Mouse (Mus musculus): ENCODE results near the gene Cercam. TPM values are rescaled to one million over a fixed set of nuclear protein-coding genes. Genes with fewer than 3 reads are reported as not detected.

The Cercam gene
- polyA plus RNA-seq, 1 experiment from 2014 or later = 42.5 TPM

DNA sequence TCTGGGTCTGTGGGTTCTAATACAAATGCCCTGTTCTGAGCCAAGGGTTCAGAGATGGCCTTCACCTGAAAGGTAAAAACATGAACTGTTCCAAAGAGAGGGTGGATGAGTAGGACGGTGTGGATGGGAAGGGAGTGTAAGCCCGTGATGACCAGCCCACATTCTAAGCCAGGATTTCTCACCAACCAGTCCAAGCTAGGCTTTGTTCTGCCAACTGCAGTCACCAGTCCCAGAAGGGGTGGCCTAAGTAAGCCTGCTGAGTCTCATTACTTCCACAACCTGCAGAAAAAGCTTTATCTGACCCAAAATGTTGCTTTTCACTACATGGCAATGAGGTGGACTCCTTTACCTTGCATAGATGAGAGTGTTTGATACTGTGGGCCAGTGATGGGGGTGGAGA is 24.8 kb upstream of the Cercam start:
- Histone ChIP-seq H3K27me3 (ENCODE audit: low read depth, poor library complexity, severe bottlenecking) (peaks cover 73% of the 10 kb centered on the region), H3K36me3 (peaks cover 51% of the 10 kb centered on the region), H3K9me3 (replicated peaks) (no peaks in the 10 kb centered on the region), H3K4me3 (peak overlapping the region; percentile 94), H3K4me1 (peaks cover 98% of the 10 kb centered on the region), H3K27ac (replicated peaks) (peak overlapping the region; percentile 100)
- 44% methylated on average over 2 of the region's 2 CpGs for WGBS
- DNase-seq (ENCODE audit: low spot score) = peak; percentile 34

DNA sequence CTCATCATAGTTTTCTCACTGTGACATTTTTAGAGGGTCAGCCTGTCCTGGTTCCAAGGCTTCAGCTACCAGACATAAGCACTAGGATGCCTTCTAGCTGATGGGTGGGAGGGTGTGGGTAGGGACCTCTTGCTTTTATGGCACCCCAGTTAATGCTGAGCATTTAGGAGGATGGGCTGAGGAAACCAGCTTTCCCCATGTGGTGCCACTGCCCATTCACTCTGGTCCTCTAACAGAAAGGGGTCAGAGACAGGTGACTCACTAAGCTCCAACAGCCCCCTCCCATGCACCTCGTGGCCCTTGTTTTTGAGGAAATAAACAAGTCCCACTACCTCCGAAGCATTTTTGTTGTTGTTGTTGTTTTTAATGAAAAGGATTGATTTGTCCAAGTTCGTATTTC is 24.3 kb upstream of the Cercam start:
- no peaks in the 10 kb centered on the region for H3K9me3 ChIP-seq (replicated peaks)
- DNase-seq (ENCODE audit: low spot score) = no peak
- 9% methylated on average over 3 of the region's 3 CpGs for WGBS
- peak overlapping the region; percentile 100 for H3K27ac ChIP-seq (replicated peaks)
- peaks cover 51% of the 10 kb centered on the region for H3K36me3 ChIP-seq
- H3K4me3 ChIP-seq = peak overlapping the region; percentile 94
- H3K27me3 ChIP-seq (ENCODE audit: low read depth, poor library complexity, severe bottlenecking) = peaks cover 76% of the 10 kb centered on the region
- peaks cover 98% of the 10 kb centered on the region for H3K4me1 ChIP-seq

GRCm38 (mm10) chr2:29845636-29846035 is 23.3 kb upstream of the Cercam start:
- Histone ChIP-seq H3K27me3 (ENCODE audit: low read depth, poor library complexity, severe bottlenecking) (peaks cover 76% of the 10 kb centered on the region), H3K4me3 (peak overlapping the region; percentile 94), H3K4me1 (peaks cover 98% of the 10 kb centered on the region), H3K27ac (replicated peaks) (peak overlapping the region; percentile 100), H3K36me3 (peaks cover 46% of the 10 kb centered on the region), H3K9me3 (replicated peaks) (no peaks in the 10 kb centered on the region)
- no peak for DNase-seq (ENCODE audit: low spot score)
- 2% methylated on average over 25 of the region's 25 CpGs for WGBS

GRCm38 (mm10) chr2:29846061-29846853 is 22.7 kb upstream of the Cercam start:
- no peaks in the 10 kb centered on the region for H3K9me3 ChIP-seq (replicated peaks)
- 2% methylated on average over 47 of the region's 47 CpGs for WGBS
- H3K4me1 ChIP-seq = peaks cover 98% of the 10 kb centered on the region
- H3K4me3 ChIP-seq = peak overlapping the region; percentile 94
- DNase-seq (ENCODE audit: low spot score) = peak; percentile 89
- H3K27me3 ChIP-seq (ENCODE audit: low read depth, poor library complexity, severe bottlenecking) = peaks cover 76% of the 10 kb centered on the region
- peak overlapping the region; percentile 100 for H3K27ac ChIP-seq (replicated peaks)
- peaks cover 40% of the 10 kb centered on the region for H3K36me3 ChIP-seq

GRCm38 (mm10) chr2:29846911-29847310 is 22.1 kb upstream of the Cercam start:
- Histone ChIP-seq H3K9me3 (replicated peaks) (no peaks in the 10 kb centered on the region), H3K27ac (replicated peaks) (peak overlapping the region; percentile 100), H3K4me3 (peak overlapping the region; percentile 94), H3K4me1 (peaks cover 100% of the 10 kb centered on the region), H3K27me3 (ENCODE audit: low read depth, poor library complexity, severe bottlenecking) (peaks cover 75% of the 10 kb centered on the region), H3K36me3 (peaks cover 33% of the 10 kb centered on the region)
- DNase-seq (ENCODE audit: low spot score) = peak; percentile 41
- 20% methylated on average over 3 of the region's 3 CpGs for WGBS

DNA sequence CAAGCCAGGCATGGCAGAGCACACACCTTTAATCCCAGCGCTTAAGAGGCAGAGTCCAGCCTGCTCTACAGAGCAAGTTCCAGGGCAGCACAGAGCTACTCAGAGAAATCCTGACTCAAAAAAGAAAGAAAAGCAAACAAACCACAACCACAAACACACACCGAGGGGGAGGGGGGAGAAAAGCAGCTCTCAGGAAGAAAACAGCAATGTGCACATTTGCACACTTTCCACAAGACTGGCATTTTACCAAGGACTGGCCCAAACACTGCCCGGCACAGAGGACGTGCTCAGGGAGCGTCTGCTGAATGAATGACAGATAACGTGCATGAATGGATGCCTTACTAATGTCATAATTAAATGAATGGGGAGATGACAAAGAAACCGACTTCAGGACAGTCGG is 19.9 kb upstream of the Cercam start:
- peak overlapping the region; percentile 100 for H3K27ac ChIP-seq (replicated peaks)
- peaks cover 54% of the 10 kb centered on the region for H3K27me3 ChIP-seq (ENCODE audit: low read depth, poor library complexity, severe bottlenecking)

DNA sequence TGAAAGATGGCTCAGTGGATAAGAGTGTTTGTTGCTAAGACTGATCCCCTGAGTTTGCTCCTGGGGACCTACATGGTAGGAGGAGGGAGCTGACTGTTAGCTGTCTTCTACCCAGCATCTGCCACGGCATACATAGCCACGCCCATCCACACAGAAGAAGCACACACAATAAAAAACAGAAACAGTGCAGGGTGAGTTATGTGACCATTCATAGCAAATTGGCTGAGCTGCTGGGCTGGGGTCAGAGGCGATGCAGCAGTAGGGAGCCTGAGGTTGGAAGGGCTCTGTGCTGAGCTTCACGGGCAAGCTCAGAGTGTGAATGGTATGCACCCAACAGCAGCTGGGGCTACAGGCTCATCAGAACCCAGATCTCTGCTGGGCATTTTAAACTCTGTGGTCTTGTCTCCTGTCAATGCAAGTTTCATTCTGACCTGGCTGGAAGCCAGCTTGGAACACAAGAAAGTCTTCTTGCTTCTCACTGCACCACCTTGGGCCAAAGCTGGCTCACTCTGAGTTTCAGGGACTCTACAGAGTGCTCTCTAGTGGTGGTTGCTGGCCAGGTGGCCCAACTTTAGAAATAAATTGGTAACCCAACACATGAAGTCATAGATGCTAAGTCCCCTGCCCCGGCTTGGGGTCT is 19.0 kb upstream of the Cercam start:
- WGBS = 57% methylated on average over 5 of the region's 5 CpGs
- H3K27ac ChIP-seq (replicated peaks) = peak overlapping the region; percentile 100
- H3K36me3 ChIP-seq = peaks cover 3% of the 10 kb centered on the region
- peaks cover 100% of the 10 kb centered on the region for H3K4me1 ChIP-seq
- H3K9me3 ChIP-seq (replicated peaks) = no peaks in the 10 kb centered on the region
- H3K27me3 ChIP-seq (ENCODE audit: low read depth, poor library complexity, severe bottlenecking) = peaks cover 47% of the 10 kb centered on the region
- peak overlapping the region; percentile 7; the same call in 1 of the 2 replicates for H3K4me3 ChIP-seq
- peak; percentile 17 for DNase-seq (ENCODE audit: low spot score)

More for the DNA sequence above, 19.9 kb upstream of the Cercam start:
- no peak for DNase-seq (ENCODE audit: low spot score)
- H3K9me3 ChIP-seq (replicated peaks) = no peaks in the 10 kb centered on the region
- WGBS = 65% methylated on average over 8 of the region's 8 CpGs
- no peak overlapping the region for H3K4me3 ChIP-seq
- peaks cover 100% of the 10 kb centered on the region for H3K4me1 ChIP-seq
- peaks cover 12% of the 10 kb centered on the region for H3K36me3 ChIP-seq

- Histone ChIP-seq H3K4me3 (peak overlapping the region; percentile 17), H3K9me3 (replicated peaks) (no peaks in the 10 kb centered on the region), H3K27ac (replicated peaks) (peak overlapping the region; percentile 100), H3K36me3 (no peaks in the 10 kb centered on the region), H3K27me3 (ENCODE audit: low read depth, poor library complexity, severe bottlenecking) (peaks cover 25% of the 10 kb centered on the region), H3K4me1 (peaks cover 100% of the 10 kb centered on the region)
- WGBS = 15% methylated on average over 4 of the region's 4 CpGs
- peak; percentile 80 for DNase-seq (ENCODE audit: low spot score)
Measured at GRCm38 (mm10) chr2:29852957-29853485, 15.9 kb upstream of the Cercam start.

- H3K27me3 ChIP-seq (ENCODE audit: low read depth, poor library complexity, severe bottlenecking) = peaks cover 25% of the 10 kb centered on the region
- no peaks in the 10 kb centered on the region for H3K9me3 ChIP-seq (replicated peaks)
- H3K27ac ChIP-seq (replicated peaks) = peak overlapping the region; percentile 100
- 41% methylated on average over 5 of the region's 5 CpGs for WGBS
- peak overlapping the region; percentile 17 for H3K4me3 ChIP-seq
- no peak for DNase-seq (ENCODE audit: low spot score)
- H3K4me1 ChIP-seq = peaks cover 100% of the 10 kb centered on the region
- H3K36me3 ChIP-seq = no peaks in the 10 kb centered on the region
Measured at GRCm38 (mm10) chr2:29853736-29854135, 15.2 kb upstream of the Cercam start.

DNA sequence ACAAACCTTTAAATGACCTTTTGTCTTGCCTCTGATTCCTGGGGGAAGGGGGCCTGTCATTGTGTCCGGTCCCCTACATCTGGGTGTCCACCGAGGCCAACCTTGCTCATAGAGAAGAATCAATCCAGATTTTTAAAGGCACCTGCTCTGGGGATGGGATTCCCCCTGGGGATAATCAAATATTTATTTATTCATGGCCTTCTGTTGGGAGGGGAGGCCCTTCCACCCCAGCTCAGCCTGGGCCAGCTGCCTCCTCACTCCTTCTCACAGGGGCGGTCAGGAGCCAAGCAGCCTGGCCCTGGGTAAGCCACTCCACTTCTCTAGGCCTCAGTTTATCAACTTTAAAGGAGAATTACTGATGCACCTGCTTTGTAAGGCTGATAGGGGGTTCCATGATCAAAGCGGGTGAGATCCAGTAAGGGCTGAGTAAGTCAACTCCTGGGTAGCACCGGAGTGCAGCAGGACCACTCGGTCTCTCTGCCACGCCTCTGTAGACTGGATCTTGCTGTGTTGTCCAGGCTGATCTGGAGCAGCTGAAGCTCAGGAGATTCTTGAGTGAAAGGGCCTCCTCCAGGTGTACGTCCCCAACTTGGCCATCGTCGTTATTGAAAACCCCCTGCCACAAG is 13.3 kb upstream of the Cercam start:
- Histone ChIP-seq H3K4me1 (peaks cover 87% of the 10 kb centered on the region), H3K4me3 (peak overlapping the region; percentile 34), H3K9me3 (replicated peaks) (no peaks in the 10 kb centered on the region), H3K27me3 (ENCODE audit: low read depth, poor library complexity, severe bottlenecking) (peaks cover 18% of the 10 kb centered on the region), H3K27ac (replicated peaks) (peak overlapping the region; percentile 100), H3K36me3 (no peaks in the 10 kb centered on the region)
- DNase-seq (ENCODE audit: low spot score) = peak; percentile 67
- WGBS = 59% methylated on average over 10 of the region's 10 CpGs

- H3K27me3 ChIP-seq (ENCODE audit: low read depth, poor library complexity, severe bottlenecking) = peaks cover 18% of the 10 kb centered on the region
- 8% methylated on average over 19 of the region's 19 CpGs for WGBS
- DNase-seq (ENCODE audit: low spot score) = peak; percentile 87
- H3K36me3 ChIP-seq = no peaks in the 10 kb centered on the region
- peak overlapping the region; percentile 34 for H3K4me3 ChIP-seq
- H3K27ac ChIP-seq (replicated peaks) = peak overlapping the region; percentile 100
- H3K4me1 ChIP-seq = peaks cover 78% of the 10 kb centered on the region
- H3K9me3 ChIP-seq (replicated peaks) = no peaks in the 10 kb centered on the region
Measured at GRCm38 (mm10) chr2:29856451-29857260, 12.3 kb upstream of the Cercam start.

DNA sequence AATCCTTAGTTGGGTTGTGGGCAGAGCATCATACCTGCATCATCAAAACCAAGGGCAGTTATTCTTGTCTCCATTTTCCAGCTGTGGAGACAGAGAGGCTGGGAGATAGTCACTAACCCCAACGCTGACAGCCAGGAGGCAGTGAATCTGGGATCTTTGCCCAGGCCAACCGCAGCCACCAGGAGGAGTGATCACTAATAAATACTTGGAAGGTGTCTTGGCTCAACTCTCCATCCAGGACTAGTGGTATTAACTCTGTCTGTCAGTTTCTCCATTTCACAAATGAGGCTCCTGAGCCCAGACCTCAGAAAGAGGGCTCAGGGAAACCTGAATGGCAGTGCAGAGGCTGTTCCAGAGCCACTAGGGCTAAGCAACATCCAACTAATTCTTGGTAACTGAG is 11.6 kb upstream of the Cercam start:
- H3K27ac ChIP-seq (replicated peaks) = peak overlapping the region; percentile 100

More for the DNA sequence above, 11.6 kb upstream of the Cercam start:
- peak overlapping the region; percentile 34 for H3K4me3 ChIP-seq
- no peaks in the 10 kb centered on the region for H3K36me3 ChIP-seq
- 50% methylated on average over 2 of the region's 2 CpGs for WGBS
- H3K27me3 ChIP-seq (ENCODE audit: low read depth, poor library complexity, severe bottlenecking) = peaks cover 18% of the 10 kb centered on the region
- DNase-seq (ENCODE audit: low spot score) = no peak
- no peaks in the 10 kb centered on the region for H3K9me3 ChIP-seq (replicated peaks)
- peaks cover 71% of the 10 kb centered on the region for H3K4me1 ChIP-seq

Data from midbrain, embryonic 10.5 days (tissue).